ENCODE assay signal across 11 mouse cellular contexts in genomic region chr5:120465860-120466259, GRCm38 (mm10). TPM values are rescaled to one million over a fixed set of nuclear protein-coding genes. Genes with fewer than 3 reads are reported as not detected.
DNase-seq lines count a peak whose midpoint lies in the region; ATAC-seq and TF ChIP-seq lines count a peak whose summit lies in the region.
"Had no signal": no experiment of that assay in that cellular context is flagged by ENCODE, and none has a peak within 500 bp of the region (broad histone marks: within the 10 kb centered on the region; RNA-seq: fewer than 3 reads in every experiment).

No protein-coding gene starts in this region.

- no peak overlapping the region for H3K4me3 ChIP-seq in lung, adult 2 months (replicated peaks; ENCODE audit: extremely low read depth, low read depth, low read length)
- H3K4me3 ChIP-seq: embryonic facial prominence, embryonic 12.5 days; liver, embryonic 13.5 days had no signal

- H3K4me1 ChIP-seq in lung, adult 2 months (ENCODE audit: control insufficient read depth, insufficient read depth, low read length), result no peaks in the 10 kb centered on the region
- H3K4me1 ChIP-seq: embryonic facial prominence, embryonic 12.5 days; liver, embryonic 13.5 days had no signal

- no peak for ATAC-seq in CD4-positive, CD25-positive, alpha-beta regulatory T cell, adult 4 months

- 43% methylated on average over 6 of the region's 6 CpGs for WGBS in lung, adult 2 months

- DNase-seq in lung, adult 18-20 months, result peak; percentile 14 to 22
- DNase-seq in lung, adult 2 months, result no peak
- DNase-seq in adrenal gland, postnatal 25 days, result peak; percentile 82
- peak; percentile 31 for DNase-seq in heart, postnatal 25 days (ENCODE audit: low spot score)
- DNase-seq in skeletal muscle tissue, adult 2 months (ENCODE audit: low read depth, low spot score), result peak; percentile 14
- no peak for DNase-seq in cerebellum, postnatal 4 days (ENCODE audit: low spot score in 2 of 2)
- no peak for DNase-seq in gastrocnemius, postnatal 14 days
- DNase-seq: liver, embryonic 13.5 days; right cerebral cortex, adult 18-20 months had no signal

- intact Hi-C loops in heart, postnatal 25 days (cut with DNase I), result no loop called here
- intact Hi-C loops in gastrocnemius, postnatal 14 days (cut with DNase I; ENCODE audit: low total_unique reads), result no loop called here

- TF ChIP-seq CTCF in lung, adult 2 months (IDR thresholded peaks at IDR 0.05; ENCODE audit: insufficient read depth, low read length), result no peak

- TF ChIP-seq POLR2A in lung, adult 2 months (IDR thresholded peaks at IDR 0.05; ENCODE audit: borderline replicate concordance, extremely low read depth, low read depth, low read length), result no peak

RNA-seq across cellular contexts. Expression of gene Sdsl, which starts 6.8 kb away (rescaled TPM):
- 2.1 and 2.3 TPM in 2 replicates for polyA plus RNA-seq in lung, adult 2 months (2012; rRNA removed)
- total RNA-seq in adrenal gland, postnatal 25 days (2021), result 65.0 and 99.0 TPM in 2 replicates
- 1 to 10 TPM; 8.8 to 9.6 TPM for total RNA-seq in heart, postnatal 25 days (2021)
- not detected for polyA plus RNA-seq in CD4-positive, CD25-positive, alpha-beta regulatory T cell, adult 4 months (2017; shearing (Covaris generic))
- total RNA-seq in gastrocnemius, postnatal 14 days (2021), result under 1 TPM; 0.40 to 0.55 TPM

RNA-seq across cellular contexts. Expression of gene Sds, which starts 10.5 kb away (rescaled TPM):
- polyA plus RNA-seq in lung, adult 2 months (2012; rRNA removed), result 0.65 and 0.70 TPM in 2 replicates
- 2.9 TPM in 1 of 2 replicates, not detected in the other for total RNA-seq in adrenal gland, postnatal 25 days (2021)
- 1 to 10 TPM; 1.2 to 1.3 TPM for total RNA-seq in heart, postnatal 25 days (2021)
- polyA plus RNA-seq in CD4-positive, CD25-positive, alpha-beta regulatory T cell, adult 4 months (2017; shearing (Covaris generic)), result not detected
- total RNA-seq in gastrocnemius, postnatal 14 days (2021), result not detected
- polyA plus RNA-seq: embryonic facial prominence, embryonic 12.5 days; liver, embryonic 13.5 days had no signal

RNA-seq across cellular contexts. Expression of gene Lhx5, which starts 34.4 kb away (rescaled TPM):
- polyA plus RNA-seq in lung, adult 2 months (2012; rRNA removed), result not detected in 2 replicates
- total RNA-seq in adrenal gland, postnatal 25 days (2021), result not detected in 2 replicates
- total RNA-seq in heart, postnatal 25 days (2021), result not detected
- not detected for polyA plus RNA-seq in CD4-positive, CD25-positive, alpha-beta regulatory T cell, adult 4 months (2017; shearing (Covaris generic))
- not detected for total RNA-seq in gastrocnemius, postnatal 14 days (2021)
- polyA plus RNA-seq: liver, embryonic 13.5 days had no signal

RNA-seq across cellular contexts. Expression of gene Plbd2, which starts 37.6 kb away (rescaled TPM):
- 40.0 and 42.7 TPM in 2 replicates for polyA plus RNA-seq in lung, adult 2 months (2012; rRNA removed)
- total RNA-seq in adrenal gland, postnatal 25 days (2021), result 76.4 and 93.3 TPM in 2 replicates
- total RNA-seq in heart, postnatal 25 days (2021), result 10 to 100 TPM; 33.2 to 37.1 TPM
- 1 to 10 TPM; 4.5 to 5.1 TPM for polyA plus RNA-seq in CD4-positive, CD25-positive, alpha-beta regulatory T cell, adult 4 months (2017; shearing (Covaris generic))
- 10 to 100 TPM; 31.7 to 34.3 TPM for total RNA-seq in gastrocnemius, postnatal 14 days (2021)

RNA-seq across cellular contexts. Expression of gene Slc8b1, which starts 45.1 kb away (rescaled TPM):
- polyA plus RNA-seq in lung, adult 2 months (2012; rRNA removed), result 37.0 and 40.0 TPM in 2 replicates
- 34.5 and 55.3 TPM in 2 replicates for total RNA-seq in adrenal gland, postnatal 25 days (2021)
- 10 to 100 TPM in 1 of 2 experiments, 1 to 10 TPM in 1; 9.3 to 12.6 TPM for total RNA-seq in heart, postnatal 25 days (2021)
- polyA plus RNA-seq in CD4-positive, CD25-positive, alpha-beta regulatory T cell, adult 4 months (2017; shearing (Covaris generic)), result 10 to 100 TPM in 1 of 2 experiments, 1 to 10 TPM in 1; 6.4 to 11.7 TPM
- total RNA-seq in gastrocnemius, postnatal 14 days (2021), result 10 to 100 TPM; 12.5 to 13.0 TPM

Comparison
In these comparisons a context has a peak if more than half of its experiments do, and no peak if none do; other contexts are left out.
1. DNase-seq: peak in lung, adult 18-20 months (2 of 2), adrenal gland, postnatal 25 days (single experiment), heart, postnatal 25 days (single experiment) and skeletal muscle tissue, adult 2 months (single experiment); none in lung, adult 2 months (single experiment), cerebellum, postnatal 4 days (0 of 2) and gastrocnemius, postnatal 14 days (single experiment).
2. RNA of gene Sdsl, which starts 6.8 kb away (total RNA-seq): 65.0 to 99.0 TPM in adrenal gland, postnatal 25 days and 8.8 to 9.6 TPM in heart, postnatal 25 days; 0.40 to 0.55 TPM in gastrocnemius, postnatal 14 days; every median in the first group is over 4 times any median in the second.